Mouse (Mus musculus) macrophage (primary cell): Measurements from ENCODE around the gene Znrd1. TPM values are rescaled to one million over a fixed set of nuclear protein-coding genes. Genes with fewer than 3 reads are reported as not detected.

Experiments
- H3K27ac ChIP-seq: fragments of 350-480 bp; formaldehyde crosslinking; 2 replicates; pipeline ENCODE4 v1.9.0; 2021
- H3K36me3 ChIP-seq: fragments of 350-480 bp; formaldehyde crosslinking; 2 replicates; pipeline ENCODE4 v1.9.0; 2021; ENCODE audit errors: inconsistent target
- H3K4me3 ChIP-seq: fragments of 350-480 bp; formaldehyde crosslinking; 2 replicates; pipeline ENCODE4 v1.9.0; 2021; ENCODE audit errors: inconsistent target
- H3K79me2 ChIP-seq: fragments of 350-480 bp; formaldehyde crosslinking; 2 replicates; pipeline ENCODE4 v1.9.0; 2021; ENCODE audit errors: inconsistent target
- WGBS: methylation state at CpG from one replicate; pipeline ENCODE4 v1.1.7; 2026; ENCODE audit warnings: inconsistent platforms; ENCODE audit not compliant: missing documents; 5-methylcytosine and 5-hydroxymethylcytosine counted together
- polyA plus RNA-seq: library from polyadenylated mRNA; stranded (reverse); fragments of 250-400 nt; gene quantifications from 3 replicates; pipeline ENCODE4 v1.2.4, GENCODE M21; 2018; ENCODE audit warnings: inconsistent platforms

The Znrd1 gene
- polyA plus RNA-seq, 1 experiment from 2014 or later: 17.7 TPM

- WGBS: 98% methylated on average over 8 of the region's 8 CpGs
- H3K36me3 ChIP-seq: peaks cover 15% of the 10 kb centered on the region; the same call in 1 of the 2 replicates
These were observed 9.1 kb downstream of the Znrd1 start for GRCm38 (mm10) chr17:36949265-36949664.

GRCm38 (mm10) chr17:36948286-36948685 lies 10.1 kb downstream of the Znrd1 start:
- WGBS: 100% methylated on average over 1 of the region's 1 CpGs
- H3K79me2 ChIP-seq: peaks cover 15% of the 10 kb centered on the region

More at GRCm38 (mm10) chr17:36949265-36949664, 9.1 kb downstream of the Znrd1 start:
- peaks cover 15% of the 10 kb centered on the region for H3K79me2 ChIP-seq
- no peak overlapping the region for H3K27ac ChIP-seq
- no peak overlapping the region for H3K4me3 ChIP-seq

GRCm38 (mm10) chr17:36947051-36947819 lies 11.1 kb downstream of the Znrd1 start:
- peaks cover 15% of the 10 kb centered on the region for H3K79me2 ChIP-seq
- H3K36me3 ChIP-seq: peaks cover 12% of the 10 kb centered on the region; the same call in 1 of the 2 replicates
- 3% methylated on average over 62 of the region's 62 CpGs for WGBS
- no peak overlapping the region for H3K27ac ChIP-seq
- H3K4me3 ChIP-seq: no peak overlapping the region

More at GRCm38 (mm10) chr17:36948286-36948685, 10.1 kb downstream of the Znrd1 start:
- Histone ChIP-seq H3K4me3 (no peak overlapping the region), H3K36me3 (peaks cover 12% of the 10 kb centered on the region; the same call in 1 of the 2 replicates), H3K27ac (no peak overlapping the region)

GRCm38 (mm10) chr17:36944121-36944775 lies 14.1 kb downstream of the Znrd1 start:
- Histone ChIP-seq H3K4me3 (no peak overlapping the region), H3K79me2 (no peaks in the 10 kb centered on the region), H3K36me3 (peaks cover 6% of the 10 kb centered on the region; the same call in 1 of the 2 replicates), H3K27ac (no peak overlapping the region)
- WGBS: 28% methylated on average over 9 of the region's 9 CpGs

GRCm38 (mm10) chr17:36943691-36944090 lies 14.7 kb downstream of the Znrd1 start:
- Histone ChIP-seq H3K79me2 (no peaks in the 10 kb centered on the region), H3K36me3 (peaks cover under 1% of the 10 kb centered on the region; the same call in 1 of the 2 replicates), H3K27ac (no peak overlapping the region), H3K4me3 (no peak overlapping the region)
- 20% methylated on average over 5 of the region's 5 CpGs for WGBS

- 1% methylated on average over 59 of the region's 59 CpGs for WGBS
- Histone ChIP-seq H3K27ac (no peak within 1 kb of the TSS), H3K36me3 (no peaks in the 10 kb centered on the region), H3K4me3 (no peak within 1 kb of the TSS), H3K79me2 (no peaks in the 10 kb centered on the region)
These were observed 15.4 kb downstream of the Znrd1 start, which contains the start of gene Rnf39 for GRCm38 (mm10) chr17:36942791-36943471. Gene Rnf39, plus strand, starts transcription at chr17:36942918.

GRCm38 (mm10) chr17:36942391-36942790 lies 16.0 kb downstream of the Znrd1 start:
- Histone ChIP-seq H3K36me3 (no peaks in the 10 kb centered on the region), H3K4me3 (no peak overlapping the region), H3K79me2 (no peaks in the 10 kb centered on the region), H3K27ac (no peak overlapping the region)
- WGBS: under 1% methylated on average over 10 of the region's 10 CpGs

GRCm38 (mm10) chr17:36938056-36938455 lies 20.3 kb downstream of the Znrd1 start:
- no peaks in the 10 kb centered on the region for H3K79me2 ChIP-seq
- WGBS: 94% methylated on average over 2 of the region's 2 CpGs
- H3K36me3 ChIP-seq: no peaks in the 10 kb centered on the region
- H3K27ac ChIP-seq: no peak overlapping the region
- no peak overlapping the region for H3K4me3 ChIP-seq

GRCm38 (mm10) chr17:36931806-36932205 lies 26.6 kb downstream of the Znrd1 start:
- H3K27ac ChIP-seq: no peak overlapping the region
- H3K4me3 ChIP-seq: no peak overlapping the region
- H3K79me2 ChIP-seq: no peaks in the 10 kb centered on the region
- H3K36me3 ChIP-seq: no peaks in the 10 kb centered on the region
- WGBS: 52% methylated on average over 2 of the region's 2 CpGs

- no peak overlapping the region for H3K27ac ChIP-seq
- no peak overlapping the region for H3K4me3 ChIP-seq
- 84% methylated on average over 4 of the region's 4 CpGs for WGBS
- no peaks in the 10 kb centered on the region for H3K79me2 ChIP-seq
- no peaks in the 10 kb centered on the region for H3K36me3 ChIP-seq
These were observed 27.2 kb downstream of the Znrd1 start for GRCm38 (mm10) chr17:36931130-36931529.

- H3K27ac ChIP-seq: no peak overlapping the region
- WGBS: 83% methylated on average over 6 of the region's 6 CpGs
- no peaks in the 10 kb centered on the region for H3K36me3 ChIP-seq
- no peaks in the 10 kb centered on the region for H3K79me2 ChIP-seq
- no peak overlapping the region for H3K4me3 ChIP-seq
These were observed 28.1 kb downstream of the Znrd1 start for GRCm38 (mm10) chr17:36930233-36930632.

GRCm38 (mm10) chr17:36929236-36929932 lies 29.0 kb downstream of the Znrd1 start:
- H3K79me2 ChIP-seq: no peaks in the 10 kb centered on the region
- no peak overlapping the region for H3K4me3 ChIP-seq
- WGBS: 70% methylated on average over 12 of the region's 12 CpGs
- no peak overlapping the region for H3K27ac ChIP-seq
- H3K36me3 ChIP-seq: no peaks in the 10 kb centered on the region

- H3K27ac ChIP-seq: no peak overlapping the region
- H3K36me3 ChIP-seq: no peaks in the 10 kb centered on the region
- no peaks in the 10 kb centered on the region for H3K79me2 ChIP-seq
- no peak overlapping the region for H3K4me3 ChIP-seq
- 90% methylated on average over 10 of the region's 10 CpGs for WGBS
These were observed 30.8 kb downstream of the Znrd1 start for GRCm38 (mm10) chr17:36927496-36928120.

GRCm38 (mm10) chr17:36923491-36923890 lies 34.9 kb downstream of the Znrd1 start:
- Histone ChIP-seq H3K36me3 (no peaks in the 10 kb centered on the region), H3K79me2 (no peaks in the 10 kb centered on the region), H3K27ac (no peak overlapping the region), H3K4me3 (no peak overlapping the region)
- WGBS: 94% methylated on average over 4 of the region's 4 CpGs
